Mouse (Mus musculus): ENCODE measurements at regions not wholly inside any gene's neighbourhood (a gene's known extent, or its start where the extent isn't known, plus 50 kb on each side); places are given as distances from the start of the nearest gene placed in this dataset.

DNA sequence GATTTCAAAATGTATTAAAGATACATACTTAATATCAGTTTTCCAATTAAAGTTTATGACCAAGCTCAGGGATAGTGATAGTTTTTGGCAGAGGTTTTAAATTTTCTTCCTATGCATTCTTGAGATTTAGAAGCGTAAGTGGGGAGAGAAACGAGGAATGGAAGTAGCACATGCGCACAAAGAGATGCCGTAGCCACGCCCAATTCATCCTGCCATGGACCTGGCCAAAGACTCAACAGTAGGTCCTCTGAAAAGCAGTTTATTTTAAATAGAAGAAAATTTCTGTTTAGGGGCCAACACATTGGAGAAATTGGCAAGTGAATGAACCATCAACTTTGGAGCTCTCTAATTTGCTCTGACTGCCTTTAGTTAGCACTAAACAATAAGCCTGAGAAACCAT, 73.5 kb upstream of the 4933412E24Rik start:
- 72% methylated on average over 5 of the region's 5 CpGs for WGBS
- Histone ChIP-seq H3K27me3 (replicated peaks; ENCODE audit: control insufficient read depth, insufficient read depth, low read length) (no peaks in the 10 kb centered on the region), H3K27ac (ENCODE audit: low read depth, low read length) (no peak overlapping the region), H3K36me3 (ENCODE audit: control insufficient read depth, insufficient read depth, low read length) (no peaks in the 10 kb centered on the region), H3K4me1 (ENCODE audit: control insufficient read depth, insufficient read depth, low read length) (no peaks in the 10 kb centered on the region; the same call in 1 of the 2 replicates), H3K4me3 (ENCODE audit: low read depth, low read length) (no peak overlapping the region), H3K4me2 (ENCODE audit: low read length) (no peak overlapping the region), H3K9me3 (replicated peaks; ENCODE audit: control insufficient read depth, low read length) (no peaks in the 10 kb centered on the region), H3K9ac (ENCODE audit: low read length) (no peak overlapping the region)
- peak; percentile 39 for DNase-seq (ENCODE audit: low spot score)
- ATAC-seq, result peak; percentile 40; the same call in 1 of the 2 replicates

DNA sequence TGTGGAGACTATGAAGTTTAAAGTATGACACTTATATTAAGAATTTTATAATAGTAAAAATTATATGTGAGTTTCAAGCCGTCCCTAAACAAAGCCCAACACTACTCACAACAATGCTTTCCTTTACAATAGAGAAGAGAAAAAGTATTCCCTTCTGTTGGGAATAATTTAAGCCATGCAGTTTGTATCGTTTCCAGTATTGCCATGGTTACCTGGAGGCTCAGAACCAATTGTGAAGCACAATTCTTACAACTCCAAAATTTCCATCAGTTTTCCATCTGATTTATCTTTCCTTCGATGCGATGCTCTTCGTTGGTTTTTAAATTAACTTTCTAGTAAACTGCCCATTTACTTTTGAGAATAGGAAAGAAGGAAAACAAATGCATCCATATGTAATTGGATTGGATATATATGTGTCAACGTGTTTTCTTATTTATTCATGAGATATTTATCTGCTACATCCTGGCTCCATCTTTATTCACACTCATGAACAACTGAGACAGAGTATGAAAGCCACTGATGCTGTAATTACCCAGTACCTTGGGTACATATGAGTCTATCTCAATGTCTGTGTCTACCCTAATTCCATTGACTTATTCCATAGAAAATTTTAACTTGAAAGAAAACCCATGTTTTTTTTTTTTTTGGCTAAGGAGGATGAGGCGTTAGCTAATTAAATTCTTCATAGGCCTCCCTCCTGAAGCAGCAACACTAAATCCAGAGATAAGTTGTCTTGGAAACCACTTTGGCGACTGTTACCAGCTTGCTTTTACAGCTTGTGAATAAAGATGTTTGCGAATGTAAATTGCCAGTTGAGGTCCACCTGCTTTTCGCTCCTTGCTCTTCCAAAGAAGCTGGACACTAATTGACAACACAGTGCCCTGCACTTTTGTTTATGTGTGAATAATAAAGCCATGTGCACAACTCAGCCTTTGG, 72.8 kb upstream of the 4933412E24Rik start:
- ATAC-seq (peak; percentile 54; the same call in 1 of the 2 replicates), DNase-seq (ENCODE audit: low spot score) (peak; percentile 74)
- Histone ChIP-seq H3K27ac (ENCODE audit: low read depth, low read length) (no peak overlapping the region), H3K4me3 (ENCODE audit: low read depth, low read length) (no peak overlapping the region), H3K9ac (ENCODE audit: low read length) (no peak overlapping the region), H3K4me1 (ENCODE audit: control insufficient read depth, insufficient read depth, low read length) (no peaks in the 10 kb centered on the region; the same call in 1 of the 2 replicates), H3K27me3 (replicated peaks; ENCODE audit: control insufficient read depth, insufficient read depth, low read length) (no peaks in the 10 kb centered on the region), H3K36me3 (ENCODE audit: control insufficient read depth, insufficient read depth, low read length) (no peaks in the 10 kb centered on the region), H3K4me2 (ENCODE audit: low read length) (no peak overlapping the region), H3K9me3 (replicated peaks; ENCODE audit: control insufficient read depth, low read length) (no peaks in the 10 kb centered on the region)
- WGBS, result 58% methylated on average over 10 of the region's 10 CpGs

All from forebrain, embryonic 14.5 days (tissue).